Mouse (Mus musculus): Measurements from ENCODE around the gene Hoxa9. TPM values are rescaled to one million over a fixed set of nuclear protein-coding genes. Genes with fewer than 3 reads are reported as not detected.

Gene Hoxa9
- polyA plus RNA-seq, 1 experiment from 2014 or later = 3.0 TPM

GRCm38 (mm10) chr6:52240389-52241000 is 9.6 kb upstream of the Hoxa9 start, which contains the start of gene Hoxa10:
TSS of gene Hoxa10 (minus strand) at chr6:52240854.
- no peaks in the 10 kb centered on the region for H3K4me1 ChIP-seq (replicated peaks; ENCODE audit: control insufficient read depth, insufficient read depth, low read length)
- no peak within 1 kb of the TSS for H3K27ac ChIP-seq (ENCODE audit: low read depth, low read length)
- peak within 1 kb of the TSS; percentile 41 for H3K4me2 ChIP-seq (replicated peaks; ENCODE audit: low read depth)
- H3K9me3 ChIP-seq (ENCODE audit: control insufficient read depth) = no peaks in the 10 kb centered on the region
- peaks cover 100% of the 10 kb centered on the region for H3K27me3 ChIP-seq (replicated peaks; ENCODE audit: control insufficient read depth, insufficient read depth, low read length)
- H3K9ac ChIP-seq (ENCODE audit: low read depth, low read length) = peak within 1 kb of the TSS; percentile 26
- WGBS = 2% methylated on average over 35 of the region's 35 CpGs
- peak within 1 kb of the TSS; percentile 26 for H3K4me3 ChIP-seq (ENCODE audit: low read depth, low read length)
- peak; percentile 47; the same call in 1 of the 2 replicates for ATAC-seq
- peak; percentile 86 for TF ChIP-seq CTCF (IDR thresholded peaks at IDR 0.05; ENCODE audit: low read depth)
- no peaks in the 10 kb centered on the region; the same call in 1 of the 2 replicates for H3K36me3 ChIP-seq (ENCODE audit: control insufficient read depth, insufficient read depth)

GRCm38 (mm10) chr6:52239625-52240388 is 8.9 kb upstream of the Hoxa9 start:
- peak overlapping the region; percentile 26 for H3K9ac ChIP-seq (ENCODE audit: low read depth, low read length)

GRCm38 (mm10) chr6:52238976-52239375 is 8.1 kb upstream of the Hoxa9 start:
- H3K27me3 ChIP-seq (replicated peaks; ENCODE audit: control insufficient read depth, insufficient read depth, low read length) = peaks cover 100% of the 10 kb centered on the region
- no peaks in the 10 kb centered on the region for H3K4me1 ChIP-seq (replicated peaks; ENCODE audit: control insufficient read depth, insufficient read depth, low read length)
- TF ChIP-seq CTCF (IDR thresholded peaks at IDR 0.05; ENCODE audit: low read depth) = no peak
- no peaks in the 10 kb centered on the region; the same call in 1 of the 2 replicates for H3K36me3 ChIP-seq (ENCODE audit: control insufficient read depth, insufficient read depth)
- no peak overlapping the region for H3K27ac ChIP-seq (ENCODE audit: low read depth, low read length)
- no peak for ATAC-seq
- no peak overlapping the region for H3K4me2 ChIP-seq (replicated peaks; ENCODE audit: low read depth)
- H3K4me3 ChIP-seq (ENCODE audit: low read depth, low read length) = no peak overlapping the region; the same call in 1 of the 2 replicates
- H3K9me3 ChIP-seq (ENCODE audit: control insufficient read depth) = no peaks in the 10 kb centered on the region
- no peak overlapping the region for H3K9ac ChIP-seq (ENCODE audit: low read depth, low read length)
- 6% methylated on average over 7 of the region's 7 CpGs for WGBS

More at GRCm38 (mm10) chr6:52239625-52240388, 8.9 kb upstream of the Hoxa9 start:
- H3K4me1 ChIP-seq (replicated peaks; ENCODE audit: control insufficient read depth, insufficient read depth, low read length) = no peaks in the 10 kb centered on the region
- TF ChIP-seq CTCF (IDR thresholded peaks at IDR 0.05; ENCODE audit: low read depth) = no peak
- ATAC-seq = no peak
- peak overlapping the region; percentile 41 for H3K4me2 ChIP-seq (replicated peaks; ENCODE audit: low read depth)
- H3K36me3 ChIP-seq (ENCODE audit: control insufficient read depth, insufficient read depth) = no peaks in the 10 kb centered on the region; the same call in 1 of the 2 replicates
- 2% methylated on average over 30 of the region's 30 CpGs for whole genome bisulfite sequencing
- no peaks in the 10 kb centered on the region for H3K9me3 ChIP-seq (ENCODE audit: control insufficient read depth)
- H3K27ac ChIP-seq (ENCODE audit: low read depth, low read length) = no peak overlapping the region
- H3K4me3 ChIP-seq (ENCODE audit: low read depth, low read length) = peak overlapping the region; percentile 26
- peaks cover 100% of the 10 kb centered on the region for H3K27me3 ChIP-seq (replicated peaks; ENCODE audit: control insufficient read depth, insufficient read depth, low read length)

GRCm38 (mm10) chr6:52238155-52238545 is 7.3 kb upstream of the Hoxa9 start:
- TF ChIP-seq CTCF (IDR thresholded peaks at IDR 0.05; ENCODE audit: low read depth) = no peak
- H3K27me3 ChIP-seq (replicated peaks; ENCODE audit: control insufficient read depth, insufficient read depth, low read length) = peaks cover 100% of the 10 kb centered on the region
- no peak overlapping the region for H3K9ac ChIP-seq (ENCODE audit: low read depth, low read length)
- H3K4me2 ChIP-seq (replicated peaks; ENCODE audit: low read depth) = 0 out of 2 replicates have a peak overlapping the region, but pooled peaks have one; percentile 9
- no peaks in the 10 kb centered on the region for H3K4me1 ChIP-seq (replicated peaks; ENCODE audit: control insufficient read depth, insufficient read depth, low read length)
- H3K36me3 ChIP-seq (ENCODE audit: control insufficient read depth, insufficient read depth) = no peaks in the 10 kb centered on the region
- 5% methylated on average over 7 of the region's 7 CpGs for WGBS
- no peak for ATAC-seq
- no peak overlapping the region for H3K27ac ChIP-seq (ENCODE audit: low read depth, low read length)
- no peak overlapping the region for H3K4me3 ChIP-seq (ENCODE audit: low read depth, low read length)
- no peaks in the 10 kb centered on the region for H3K9me3 ChIP-seq (ENCODE audit: control insufficient read depth)

GRCm38 (mm10) chr6:52237346-52238154 is 6.7 kb upstream of the Hoxa9 start:
- Histone ChIP-seq H3K4me1 (replicated peaks; ENCODE audit: control insufficient read depth, insufficient read depth, low read length) (no peaks in the 10 kb centered on the region), H3K4me2 (replicated peaks; ENCODE audit: low read depth) (peak overlapping the region; percentile 9; the same call in 1 of the 2 replicates), H3K9me3 (ENCODE audit: control insufficient read depth) (no peaks in the 10 kb centered on the region), H3K27ac (ENCODE audit: low read depth, low read length) (no peak overlapping the region), H3K27me3 (replicated peaks; ENCODE audit: control insufficient read depth, insufficient read depth, low read length) (peaks cover 100% of the 10 kb centered on the region), H3K9ac (ENCODE audit: low read depth, low read length) (no peak overlapping the region), H3K4me3 (ENCODE audit: low read depth, low read length) (peak overlapping the region; percentile 11; the same call in 1 of the 2 replicates), H3K36me3 (ENCODE audit: control insufficient read depth, insufficient read depth) (no peaks in the 10 kb centered on the region)
- TF ChIP-seq CTCF (IDR thresholded peaks at IDR 0.05; ENCODE audit: low read depth) = no peak
- 17% methylated on average over 10 of the region's 10 CpGs for whole genome bisulfite sequencing
- ATAC-seq = no peak

Measured in intestine, postnatal 0 days (tissue).